Mouse (Mus musculus): ENCODE results near the gene Arrdc2.

GRCm38 (mm10) chr8:70786291-70787050, 53.0 kb downstream of the Arrdc2 start:
- TF ChIP-seq CTCF (IDR thresholded peaks at IDR 0.05; ENCODE audit: borderline replicate concordance, insufficient read depth, low read length): no peak
- no peak for TF ChIP-seq POLR2A (IDR thresholded peaks at IDR 0.05; ENCODE audit: low read depth, low read length)
